Mouse (Mus musculus) liver, embryonic 13.5 days (tissue): ENCODE measurements around the gene Egln1. TPM values are rescaled to one million over a fixed set of nuclear protein-coding genes. Genes with fewer than 3 reads are reported as not detected.

ENCODE experiments used
- ATAC-seq: fragments of 200-750 bp; cut with Nextera tagmentation; 2 replicates; pipeline ENCODE4 v1.8.0; 2017; ENCODE audit warnings: low read depth, mild to moderate bottlenecking, moderate number of reproducible peaks, moderate library complexity
- DNase-seq: peaks from one replicate; pipeline ENCODE4 v3.0.0; 2022
- H3K27ac ChIP-seq: fragments of 300-500 bp; sonication (generic); 2 replicates; pipeline ENCODE4 v1.5.1; 2015; ENCODE audit warnings: moderate library complexity, mild to moderate bottlenecking, inconsistent platforms
- H3K27me3 ChIP-seq: fragments of 300-500 bp; sonication (generic); 2 replicates; pipeline ENCODE4 v1.6.1; 2015; ENCODE audit warnings: mild to moderate bottlenecking, inconsistent platforms
- H3K36me3 ChIP-seq: fragments of 300-500 bp; sonication (generic); 2 replicates; pipeline ENCODE4 v1.6.1; 2015; ENCODE audit warnings: mild to moderate bottlenecking, inconsistent platforms
- H3K4me1 ChIP-seq: fragments of 300-500 bp; sonication (generic); replicated peaks from 2 replicates; pipeline ENCODE4 v1.6.1; 2015; ENCODE audit warnings: inconsistent platforms
- H3K4me2 ChIP-seq: fragments of 300-500 bp; sonication (generic); 2 replicates; pipeline ENCODE4 v1.6.1; 2015; ENCODE audit warnings: inconsistent platforms, mild to moderate bottlenecking, moderate library complexity
- H3K4me3 ChIP-seq: fragments of 300-500 bp; sonication (generic); replicated peaks from 2 replicates; pipeline ENCODE4 v1.5.1; 2015; ENCODE audit warnings: mild to moderate bottlenecking, inconsistent platforms
- H3K9ac ChIP-seq: fragments of 300-500 bp; sonication (generic); 2 replicates; pipeline ENCODE4 v1.6.1; 2015; ENCODE audit warnings: mild to moderate bottlenecking, inconsistent platforms
- H3K9me3 ChIP-seq: fragments of 300-500 bp; sonication (generic); replicated peaks from 2 replicates; pipeline ENCODE4 v1.6.1; 2016; ENCODE audit warnings: inconsistent platforms
- WGBS: fragments of 180-500 bp; shearing (Covaris S2); methylation state at CpG from one replicate; pipeline ENCODE4 v1.1.7; 2015; ENCODE audit not compliant: insufficient replicate concordance; 5-methylcytosine and 5-hydroxymethylcytosine counted together
- polyA plus RNA-seq: library from polyadenylated mRNA; unstranded; fragments of >200 nt; fragmentation: Nextera tagmentation; extraction: Ambion mirVana; gene quantifications from 2 replicates; pipeline ENCODE4 v1.2.1, GENCODE M21; 2015

Egln1 gene
- 2.7 TPM in 2 replicates for polyA plus RNA-seq

GRCm38 (mm10) chr8:124949209-124950068 lies at the start of gene Egln1:
Gene Egln1, minus strand, starts transcription at chr8:124949324.
- no peaks in the 10 kb centered on the region for H3K36me3 ChIP-seq
- peaks cover 52% of the 10 kb centered on the region for H3K4me1 ChIP-seq
- peak within 1 kb of the TSS; percentile 76 for H3K4me3 ChIP-seq
- WGBS: 1% methylated on average over 76 of the region's 98 CpGs
- H3K9me3 ChIP-seq: no peaks in the 10 kb centered on the region
- H3K27ac ChIP-seq: peak within 1 kb of the TSS; percentile 83
- DNase-seq: peak; percentile 64
- peaks cover 24% of the 10 kb centered on the region for H3K27me3 ChIP-seq
- H3K4me2 ChIP-seq: peak within 1 kb of the TSS; percentile 93
- ATAC-seq: peak; percentile 92
- H3K9ac ChIP-seq: peak within 1 kb of the TSS; percentile 85

GRCm38 (mm10) chr8:124995776-124996175 lies 46.7 kb upstream of the Egln1 start:
- Histone ChIP-seq H3K27ac (no peak overlapping the region), H3K27me3 (0 out of 2 replicates have a peak, but pooled peaks cover 13% of the 10 kb centered on the region), H3K4me2 (no peak overlapping the region), H3K4me1 (peaks cover 7% of the 10 kb centered on the region; the same call in 1 of the 2 replicates), H3K9me3 (0 out of 2 replicates have a peak, but pooled peaks cover 6% of the 10 kb centered on the region), H3K4me3 (no peak overlapping the region), H3K9ac (no peak overlapping the region), H3K36me3 (no peaks in the 10 kb centered on the region)
- no peak for ATAC-seq
- 47% methylated on average over 2 of the region's 2 CpGs for WGBS
- DNase-seq: no peak

GRCm38 (mm10) chr8:124991668-124991926 lies 42.5 kb upstream of the Egln1 start:
- WGBS: 17% methylated on average over 6 of the region's 6 CpGs
- Histone ChIP-seq H3K4me1 (peaks cover 7% of the 10 kb centered on the region; the same call in 1 of the 2 replicates), H3K4me2 (no peak overlapping the region), H3K36me3 (no peaks in the 10 kb centered on the region), H3K27ac (no peak overlapping the region), H3K27me3 (0 out of 2 replicates have a peak, but pooled peaks cover 17% of the 10 kb centered on the region), H3K9me3 (no peaks in the 10 kb centered on the region), H3K4me3 (no peak overlapping the region), H3K9ac (no peak overlapping the region)
- DNase-seq (no peak), ATAC-seq (no peak)

- H3K9me3 ChIP-seq: no peaks in the 10 kb centered on the region
- H3K4me3 ChIP-seq: no peak overlapping the region
- DNase-seq (no peak), ATAC-seq (no peak)
- peak overlapping the region; percentile 21; the same call in 1 of the 2 replicates for H3K4me2 ChIP-seq
- H3K27ac ChIP-seq: no peak overlapping the region
- WGBS: 9% methylated on average over 17 of the region's 17 CpGs
- H3K9ac ChIP-seq: no peak overlapping the region
- H3K36me3 ChIP-seq: no peaks in the 10 kb centered on the region
- H3K4me1 ChIP-seq: peaks cover 7% of the 10 kb centered on the region; the same call in 1 of the 2 replicates
- H3K27me3 ChIP-seq: 0 out of 2 replicates have a peak, but pooled peaks cover 17% of the 10 kb centered on the region
Observed at GRCm38 (mm10) chr8:124990923-124991667, 42.0 kb upstream of the Egln1 start.

GRCm38 (mm10) chr8:124980828-124981227 lies 31.7 kb upstream of the Egln1 start:
- ATAC-seq (no peak), DNase-seq (no peak)
- Histone ChIP-seq H3K9ac (no peak overlapping the region), H3K36me3 (no peaks in the 10 kb centered on the region), H3K9me3 (no peaks in the 10 kb centered on the region; the same call in none of the 2 replicates), H3K4me2 (no peak overlapping the region), H3K4me3 (no peak overlapping the region), H3K27me3 (peaks cover 4% of the 10 kb centered on the region; the same call in 1 of the 2 replicates), H3K27ac (no peak overlapping the region), H3K4me1 (no peaks in the 10 kb centered on the region)
- 68% methylated on average over 8 of the region's 8 CpGs for WGBS

GRCm38 (mm10) chr8:124980036-124980435 lies 30.9 kb upstream of the Egln1 start:
- no peak for ATAC-seq
- Histone ChIP-seq H3K27me3 (no peaks in the 10 kb centered on the region), H3K27ac (no peak overlapping the region), H3K4me1 (no peaks in the 10 kb centered on the region), H3K4me2 (no peak overlapping the region), H3K9ac (no peak overlapping the region), H3K9me3 (no peaks in the 10 kb centered on the region; the same call in none of the 2 replicates), H3K36me3 (no peaks in the 10 kb centered on the region), H3K4me3 (no peak overlapping the region)
- DNase-seq: no peak
- 74% methylated on average over 3 of the region's 3 CpGs for WGBS

- Histone ChIP-seq H3K27me3 (no peaks in the 10 kb centered on the region), H3K27ac (no peak overlapping the region), H3K4me2 (no peak overlapping the region), H3K9me3 (no peaks in the 10 kb centered on the region; the same call in none of the 2 replicates), H3K4me1 (peaks cover 6% of the 10 kb centered on the region), H3K4me3 (no peak overlapping the region), H3K36me3 (no peaks in the 10 kb centered on the region), H3K9ac (no peak overlapping the region)
- WGBS: 63% methylated on average over 7 of the region's 7 CpGs
- ATAC-seq (no peak), DNase-seq (no peak)
Observed at GRCm38 (mm10) chr8:124978026-124978425, 28.9 kb upstream of the Egln1 start.

- H3K4me3 ChIP-seq: no peak overlapping the region
- no peak overlapping the region for H3K27ac ChIP-seq
- no peaks in the 10 kb centered on the region for H3K27me3 ChIP-seq
- no peak overlapping the region for H3K4me2 ChIP-seq
- H3K9me3 ChIP-seq: no peaks in the 10 kb centered on the region; the same call in none of the 2 replicates
- H3K9ac ChIP-seq: no peak overlapping the region
- no peaks in the 10 kb centered on the region for H3K36me3 ChIP-seq
- ATAC-seq (no peak), DNase-seq (no peak)
- peaks cover 6% of the 10 kb centered on the region for H3K4me1 ChIP-seq
- 65% methylated on average over 6 of the region's 6 CpGs for WGBS
Observed at GRCm38 (mm10) chr8:124976211-124976610, 27.1 kb upstream of the Egln1 start.

- 29% methylated on average over 4 of the region's 4 CpGs for WGBS
- Histone ChIP-seq H3K4me3 (no peak overlapping the region), H3K27ac (no peak overlapping the region), H3K36me3 (no peaks in the 10 kb centered on the region), H3K27me3 (no peaks in the 10 kb centered on the region), H3K4me2 (no peak overlapping the region), H3K9ac (no peak overlapping the region), H3K9me3 (no peaks in the 10 kb centered on the region), H3K4me1 (peaks cover 6% of the 10 kb centered on the region)
- no peak for DNase-seq
- peak; percentile 43; the same call in 1 of the 2 replicates for ATAC-seq
Observed at GRCm38 (mm10) chr8:124974254-124974653, 25.1 kb upstream of the Egln1 start.

- 62% methylated on average over 8 of the region's 8 CpGs for WGBS
- no peaks in the 10 kb centered on the region for H3K27me3 ChIP-seq
- ATAC-seq: no peak
- H3K27ac ChIP-seq: no peak overlapping the region
- H3K9ac ChIP-seq: no peak overlapping the region
- no peak overlapping the region for H3K4me2 ChIP-seq
- no peaks in the 10 kb centered on the region for H3K36me3 ChIP-seq
- no peaks in the 10 kb centered on the region for H3K9me3 ChIP-seq
- no peak for DNase-seq
- H3K4me1 ChIP-seq: peaks cover 6% of the 10 kb centered on the region
- H3K4me3 ChIP-seq: no peak overlapping the region
Observed at GRCm38 (mm10) chr8:124973221-124973620, 24.1 kb upstream of the Egln1 start.

- H3K4me1 ChIP-seq: peaks cover 6% of the 10 kb centered on the region
- no peak for DNase-seq
- ATAC-seq: no peak
- WGBS: 58% methylated on average over 6 of the region's 6 CpGs
- H3K4me3 ChIP-seq: no peak overlapping the region
- H3K27me3 ChIP-seq: no peaks in the 10 kb centered on the region
- H3K9me3 ChIP-seq: no peaks in the 10 kb centered on the region
- H3K27ac ChIP-seq: no peak overlapping the region
- H3K9ac ChIP-seq: no peak overlapping the region
- no peaks in the 10 kb centered on the region for H3K36me3 ChIP-seq
- H3K4me2 ChIP-seq: no peak overlapping the region
Observed at GRCm38 (mm10) chr8:124970312-124970933, 21.3 kb upstream of the Egln1 start.
